Mouse (Mus musculus) stomach, embryonic 15.5 days (tissue): ENCODE results near the gene Osbpl3. TPM values are rescaled to one million over a fixed set of nuclear protein-coding genes. Genes with fewer than 3 reads are reported as not detected.

Experiments
- ATAC-seq: fragments of 200-750 bp; cut with Nextera tagmentation; 2 replicates; pipeline ENCODE4 v1.8.0; 2017; ENCODE audit warnings: low read depth, moderate number of reproducible peaks, moderate TSS enrichment; ENCODE audit not compliant: insufficient read depth, low FRiP score
- H3K27ac ChIP-seq: fragments of 300-500 bp; sonication (generic); 2 replicates; pipeline ENCODE4 v1.5.1; 2015; ENCODE audit warnings: mild to moderate bottlenecking, inconsistent platforms
- H3K27me3 ChIP-seq: fragments of 300-500 bp; sonication (generic); replicated peaks from 2 replicates; pipeline ENCODE4 v1.6.1; 2015; ENCODE audit warnings: inconsistent platforms
- H3K36me3 ChIP-seq: fragments of 300-500 bp; sonication (generic); 2 replicates; pipeline ENCODE4 v1.6.1; 2015; ENCODE audit warnings: inconsistent platforms
- H3K4me1 ChIP-seq: fragments of 300-500 bp; sonication (generic); 2 replicates; pipeline ENCODE4 v1.6.1; 2015; ENCODE audit warnings: inconsistent platforms
- H3K4me2 ChIP-seq: fragments of 300-500 bp; sonication (generic); 2 replicates; pipeline ENCODE4 v1.6.1; 2015; ENCODE audit warnings: mild to moderate bottlenecking, inconsistent platforms
- H3K4me3 ChIP-seq: fragments of 300-500 bp; sonication (generic); replicated peaks from 2 replicates; pipeline ENCODE4 v1.5.1; 2015; ENCODE audit warnings: inconsistent platforms
- H3K9ac ChIP-seq: fragments of 300-500 bp; sonication (generic); 2 replicates; pipeline ENCODE4 v1.6.1; 2015; ENCODE audit warnings: inconsistent platforms
- H3K9me3 ChIP-seq: fragments of 300-500 bp; sonication (generic); 2 replicates; pipeline ENCODE4 v1.6.1; 2016; ENCODE audit warnings: inconsistent platforms
- WGBS: fragments of 180-500 bp; shearing (Covaris S2); methylation state at CpG from one replicate; pipeline ENCODE4 v1.1.7; 2015; 5-methylcytosine and 5-hydroxymethylcytosine counted together
- polyA plus RNA-seq: library from polyadenylated mRNA; unstranded; fragments of >200 nt; fragmentation: Nextera tagmentation; extraction: Ambion mirVana; gene quantifications from 2 replicates; pipeline ENCODE4 v1.2.1, GENCODE M21; 2015

Osbpl3 gene
- polyA plus RNA-seq, 1 experiment from 2014 or later = 12.0 TPM

- Histone ChIP-seq H3K9me3 (no peaks in the 10 kb centered on the region), H3K36me3 (no peaks in the 10 kb centered on the region), H3K9ac (no peak overlapping the region), H3K4me2 (no peak overlapping the region), H3K4me3 (no peak overlapping the region), H3K27me3 (no peaks in the 10 kb centered on the region), H3K27ac (no peak overlapping the region), H3K4me1 (no peaks in the 10 kb centered on the region)
- WGBS = 78% methylated on average over 10 of the region's 10 CpGs
- ATAC-seq = no peak
Measured at GRCm38 (mm10) chr6:50419518-50420290, 36.3 kb downstream of the Osbpl3 start.

GRCm38 (mm10) chr6:50418951-50419350, 37.0 kb downstream of the Osbpl3 start:
- H3K27ac ChIP-seq = no peak overlapping the region
- 79% methylated on average over 4 of the region's 4 CpGs for WGBS
- no peaks in the 10 kb centered on the region for H3K27me3 ChIP-seq
- no peaks in the 10 kb centered on the region for H3K4me1 ChIP-seq
- H3K9ac ChIP-seq = no peak overlapping the region
- H3K4me3 ChIP-seq = no peak overlapping the region
- H3K4me2 ChIP-seq = no peak overlapping the region
- H3K9me3 ChIP-seq = no peaks in the 10 kb centered on the region
- no peak for ATAC-seq
- H3K36me3 ChIP-seq = no peaks in the 10 kb centered on the region

- 95% methylated on average over 5 of the region's 5 CpGs for WGBS
Measured at GRCm38 (mm10) chr6:50416854-50417253, 39.1 kb downstream of the Osbpl3 start.

GRCm38 (mm10) chr6:50415431-50415830, 40.6 kb downstream of the Osbpl3 start:
- H3K4me2 ChIP-seq = no peak overlapping the region
- no peaks in the 10 kb centered on the region for H3K27me3 ChIP-seq
- 63% methylated on average over 6 of the region's 6 CpGs for WGBS
- no peak for ATAC-seq
- H3K27ac ChIP-seq = no peak overlapping the region
- no peaks in the 10 kb centered on the region for H3K9me3 ChIP-seq
- H3K4me1 ChIP-seq = no peaks in the 10 kb centered on the region
- H3K4me3 ChIP-seq = no peak overlapping the region
- H3K36me3 ChIP-seq = no peaks in the 10 kb centered on the region
- H3K9ac ChIP-seq = no peak overlapping the region

More at GRCm38 (mm10) chr6:50416854-50417253, 39.1 kb downstream of the Osbpl3 start:
- Histone ChIP-seq H3K4me1 (no peaks in the 10 kb centered on the region), H3K27me3 (no peaks in the 10 kb centered on the region), H3K27ac (no peak overlapping the region), H3K36me3 (no peaks in the 10 kb centered on the region), H3K9me3 (no peaks in the 10 kb centered on the region), H3K4me3 (no peak overlapping the region), H3K9ac (no peak overlapping the region), H3K4me2 (no peak overlapping the region)
- no peak for ATAC-seq

GRCm38 (mm10) chr6:50414547-50414946, 41.5 kb downstream of the Osbpl3 start:
- no peak overlapping the region for H3K9ac ChIP-seq
- H3K4me2 ChIP-seq = no peak overlapping the region
- no peak overlapping the region for H3K4me3 ChIP-seq
- H3K36me3 ChIP-seq = no peaks in the 10 kb centered on the region
- no peaks in the 10 kb centered on the region for H3K27me3 ChIP-seq
- no peaks in the 10 kb centered on the region for H3K4me1 ChIP-seq
- ATAC-seq = no peak
- H3K9me3 ChIP-seq = no peaks in the 10 kb centered on the region
- no peak overlapping the region for H3K27ac ChIP-seq
- 44% methylated on average over 6 of the region's 6 CpGs for WGBS

GRCm38 (mm10) chr6:50413381-50413780, 42.6 kb downstream of the Osbpl3 start:
- no peak overlapping the region for H3K4me2 ChIP-seq
- no peaks in the 10 kb centered on the region for H3K4me1 ChIP-seq
- H3K9ac ChIP-seq = no peak overlapping the region
- H3K9me3 ChIP-seq = no peaks in the 10 kb centered on the region
- no peaks in the 10 kb centered on the region for H3K36me3 ChIP-seq
- no peak overlapping the region for H3K27ac ChIP-seq
- 78% methylated on average over 1 of the region's 1 CpGs for WGBS
- ATAC-seq = no peak
- H3K4me3 ChIP-seq = no peak overlapping the region
- H3K27me3 ChIP-seq = no peaks in the 10 kb centered on the region

- H3K4me3 ChIP-seq = no peak overlapping the region
- H3K27ac ChIP-seq = no peak overlapping the region
- no peak for ATAC-seq
- no peaks in the 10 kb centered on the region for H3K9me3 ChIP-seq
- no peaks in the 10 kb centered on the region for H3K27me3 ChIP-seq
- no peak overlapping the region for H3K9ac ChIP-seq
- H3K36me3 ChIP-seq = no peaks in the 10 kb centered on the region
- no peak overlapping the region for H3K4me2 ChIP-seq
- no peaks in the 10 kb centered on the region for H3K4me1 ChIP-seq
- 38% methylated on average over 4 of the region's 4 CpGs for WGBS
Measured at GRCm38 (mm10) chr6:50412174-50412573, 43.8 kb downstream of the Osbpl3 start.

GRCm38 (mm10) chr6:50404698-50405097, 51.3 kb downstream of the Osbpl3 start:
- ATAC-seq = no peak
- H3K9me3 ChIP-seq = no peaks in the 10 kb centered on the region
- no peaks in the 10 kb centered on the region for H3K27me3 ChIP-seq
- no peak overlapping the region for H3K4me3 ChIP-seq
- 75% methylated on average over 11 of the region's 11 CpGs for WGBS
- no peak overlapping the region for H3K9ac ChIP-seq
- no peak overlapping the region for H3K4me2 ChIP-seq
- no peak overlapping the region for H3K27ac ChIP-seq
- H3K36me3 ChIP-seq = no peaks in the 10 kb centered on the region
- no peaks in the 10 kb centered on the region for H3K4me1 ChIP-seq

GRCm38 (mm10) chr6:50403524-50403923, 52.5 kb downstream of the Osbpl3 start:
- H3K4me2 ChIP-seq = no peak overlapping the region
- no peak overlapping the region for H3K9ac ChIP-seq
- no peaks in the 10 kb centered on the region for H3K9me3 ChIP-seq
- 67% methylated on average over 4 of the region's 4 CpGs for WGBS
- H3K36me3 ChIP-seq = no peaks in the 10 kb centered on the region
- no peak overlapping the region for H3K27ac ChIP-seq
- no peaks in the 10 kb centered on the region for H3K27me3 ChIP-seq
- no peak for ATAC-seq
- H3K4me3 ChIP-seq = no peak overlapping the region
- no peaks in the 10 kb centered on the region for H3K4me1 ChIP-seq

- Histone ChIP-seq H3K9ac (no peak overlapping the region), H3K36me3 (no peaks in the 10 kb centered on the region), H3K9me3 (no peaks in the 10 kb centered on the region), H3K4me1 (no peaks in the 10 kb centered on the region), H3K4me2 (no peak overlapping the region), H3K4me3 (no peak overlapping the region), H3K27me3 (no peaks in the 10 kb centered on the region), H3K27ac (no peak overlapping the region)
- no peak for ATAC-seq
- 84% methylated on average over 4 of the region's 4 CpGs for WGBS
Measured at GRCm38 (mm10) chr6:50402872-50403271, 53.1 kb downstream of the Osbpl3 start.

GRCm38 (mm10) chr6:50400234-50400633, 55.8 kb downstream of the Osbpl3 start:
- H3K4me1 ChIP-seq = no peaks in the 10 kb centered on the region
- WGBS = 86% methylated on average over 6 of the region's 6 CpGs

GRCm38 (mm10) chr6:50399427-50400195, 56.4 kb downstream of the Osbpl3 start:
- Histone ChIP-seq H3K4me1 (no peaks in the 10 kb centered on the region), H3K9me3 (no peaks in the 10 kb centered on the region), H3K4me3 (no peak overlapping the region), H3K36me3 (no peaks in the 10 kb centered on the region), H3K27ac (no peak overlapping the region), H3K27me3 (no peaks in the 10 kb centered on the region), H3K4me2 (no peak overlapping the region), H3K9ac (no peak overlapping the region)
- ATAC-seq = no peak
- 71% methylated on average over 6 of the region's 7 CpGs for whole genome bisulfite sequencing

More at GRCm38 (mm10) chr6:50400234-50400633, 55.8 kb downstream of the Osbpl3 start:
- Histone ChIP-seq H3K9me3 (no peaks in the 10 kb centered on the region), H3K27me3 (no peaks in the 10 kb centered on the region), H3K27ac (no peak overlapping the region), H3K4me3 (no peak overlapping the region), H3K36me3 (no peaks in the 10 kb centered on the region), H3K4me2 (no peak overlapping the region), H3K9ac (no peak overlapping the region)
- no peak for ATAC-seq
